Comparison of ENCODE assay signal across 16 mouse cellular contexts in the genomic region with DNA sequence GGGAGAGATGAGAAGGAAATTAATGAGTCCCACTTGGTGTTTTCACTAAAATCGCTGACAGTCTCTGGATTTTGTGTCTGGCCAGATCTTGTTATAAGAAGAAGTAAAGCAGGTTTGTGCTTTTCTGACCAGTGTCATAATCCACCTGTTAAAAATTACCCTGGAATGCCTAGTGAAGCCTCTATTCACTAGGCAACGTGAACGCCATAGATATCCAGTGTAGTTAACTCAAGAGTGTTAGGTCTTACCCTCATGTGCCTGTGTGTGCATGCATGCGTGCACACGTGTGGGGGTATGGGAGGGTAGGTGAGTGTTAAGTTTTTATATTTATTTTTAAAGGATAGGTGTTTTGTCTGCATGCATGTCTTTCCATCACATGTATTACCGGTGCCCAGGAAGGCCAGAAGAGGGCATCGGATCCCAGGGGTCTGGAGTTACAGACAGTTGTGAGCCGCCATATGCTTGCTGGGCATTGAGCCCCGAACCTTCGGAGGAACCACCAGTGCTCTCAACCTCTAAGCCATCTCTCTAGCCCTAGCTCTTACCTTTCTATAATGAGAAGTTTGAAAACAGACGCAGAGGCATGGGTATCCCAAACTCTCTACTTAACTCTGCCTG.
DNase-seq lines count a peak whose midpoint lies in the region; ATAC-seq and TF ChIP-seq lines count a peak whose summit lies in the region.
"Had no signal": no experiment of that assay in that cellular context is flagged by ENCODE, and none has a peak within 500 bp of the region (broad histone marks: within the 10 kb centered on the region; RNA-seq: fewer than 3 reads in every experiment).

No protein-coding gene starts in this region.

- no peaks in the 10 kb centered on the region for H3K36me3 ChIP-seq in heart, postnatal 0 days (replicated peaks; ENCODE audit: control insufficient read depth, insufficient read depth, low read length)
- no peaks in the 10 kb centered on the region for H3K36me3 ChIP-seq in heart, embryonic 12.5 days
- H3K36me3 ChIP-seq in kidney, embryonic 14.5 days (ENCODE audit: control insufficient read depth, insufficient read depth, low read length): no peaks in the 10 kb centered on the region
- H3K36me3 ChIP-seq: embryonic facial prominence, embryonic 12.5 days; heart, embryonic 13.5 days; hindbrain, embryonic 12.5 days; limb, embryonic 13.5 days had no signal

- intact Hi-C loops in left cerebral cortex, postnatal 10 days (cut with DNase I): no loop called here

- H3K27me3 ChIP-seq in heart, postnatal 0 days (ENCODE audit: control insufficient read depth, insufficient read depth, low read length): no peaks in the 10 kb centered on the region
- no peaks in the 10 kb centered on the region for H3K27me3 ChIP-seq in heart, embryonic 12.5 days (replicated peaks)
- H3K27me3 ChIP-seq in kidney, embryonic 14.5 days (ENCODE audit: control insufficient read depth, insufficient read depth, low read length): no peaks in the 10 kb centered on the region
- H3K27me3 ChIP-seq: embryonic facial prominence, embryonic 12.5 days; heart, embryonic 13.5 days; hindbrain, embryonic 12.5 days; limb, embryonic 13.5 days; megakaryocyte, embryonic 14.5 days had no signal

- no peaks in the 10 kb centered on the region for H3K4me1 ChIP-seq in heart, postnatal 0 days (ENCODE audit: control insufficient read depth, insufficient read depth)
- no peaks in the 10 kb centered on the region for H3K4me1 ChIP-seq in heart, embryonic 12.5 days (replicated peaks)
- 0 out of 2 replicates have a peak, but pooled peaks cover 5% of the 10 kb centered on the region for H3K4me1 ChIP-seq in kidney, embryonic 14.5 days (ENCODE audit: control insufficient read depth, insufficient read depth, low read length)
- H3K4me1 ChIP-seq: heart, embryonic 13.5 days; hindbrain, embryonic 12.5 days; megakaryocyte, embryonic 14.5 days had no signal

- ATAC-seq in heart, postnatal 0 days (ENCODE audit: insufficient read depth, low read depth): no peak
- ATAC-seq in heart, embryonic 12.5 days (ENCODE audit: insufficient number of reproducible peaks, low FRiP score): no peak
- ATAC-seq in kidney, embryonic 14.5 days (ENCODE audit: low FRiP score, low TSS enrichment): peak; percentile 34; the same call in 1 of the 2 replicates

- H3K9ac ChIP-seq in heart, postnatal 0 days (replicated peaks; ENCODE audit: low read depth, low read length): no peak overlapping the region
- no peak overlapping the region for H3K9ac ChIP-seq in heart, embryonic 12.5 days
- no peak overlapping the region for H3K9ac ChIP-seq in kidney, embryonic 14.5 days (ENCODE audit: low read depth, low read length)
- H3K9ac ChIP-seq: embryonic facial prominence, embryonic 12.5 days; heart, embryonic 13.5 days; hindbrain, embryonic 12.5 days; limb, embryonic 13.5 days had no signal

- TF ChIP-seq EP300 in heart, postnatal 0 days (IDR thresholded peaks at IDR 0.05; ENCODE audit: low read depth): no peak

- H3K4me3 ChIP-seq in heart, postnatal 0 days (ENCODE audit: low read depth, low read length): no peak overlapping the region
- H3K4me3 ChIP-seq in heart, embryonic 12.5 days: no peak overlapping the region
- no peak overlapping the region for H3K4me3 ChIP-seq in kidney, embryonic 14.5 days (ENCODE audit: low read length)
- H3K4me3 ChIP-seq: embryonic facial prominence, embryonic 12.5 days; heart, embryonic 13.5 days; hindbrain, embryonic 12.5 days; limb, embryonic 13.5 days; megakaryocyte, embryonic 14.5 days had no signal

- WGBS in heart, postnatal 0 days: 89% methylated on average over 11 of the region's 11 CpGs
- 88% methylated on average over 11 of the region's 11 CpGs for WGBS in heart, embryonic 12.5 days
- 81% methylated on average over 11 of the region's 11 CpGs for WGBS in kidney, embryonic 14.5 days

- H3K27ac ChIP-seq in heart, postnatal 0 days (ENCODE audit: low read depth): no peak overlapping the region
- no peak overlapping the region for H3K27ac ChIP-seq in heart, embryonic 12.5 days (ENCODE audit: poor library complexity, severe bottlenecking)
- 0 out of 2 replicates have a peak overlapping the region, but pooled peaks have one; percentile 24 for H3K27ac ChIP-seq in kidney, embryonic 14.5 days (ENCODE audit: low read depth, low read length)
- H3K27ac ChIP-seq: embryonic facial prominence, embryonic 12.5 days; heart, embryonic 13.5 days; hindbrain, embryonic 12.5 days; limb, embryonic 13.5 days had no signal

- H3K4me2 ChIP-seq in heart, postnatal 0 days (ENCODE audit: low read depth, low read length): no peak overlapping the region
- no peak overlapping the region for H3K4me2 ChIP-seq in heart, embryonic 12.5 days
- H3K4me2 ChIP-seq in kidney, embryonic 14.5 days (replicated peaks; ENCODE audit: low read depth, low read length): no peak overlapping the region
- H3K4me2 ChIP-seq: embryonic facial prominence, embryonic 12.5 days; heart, embryonic 13.5 days; hindbrain, embryonic 12.5 days; limb, embryonic 13.5 days had no signal

- 0 out of 2 replicates have a peak, but pooled peaks have one; percentile 1 for TF ChIP-seq CTCF in heart, postnatal 0 days (IDR thresholded peaks at IDR 0.05; ENCODE audit: low read depth)

- no peak for DNase-seq in heart, postnatal 0 days (ENCODE audit: low spot score)
- peak; percentile 7 for DNase-seq in retina, embryonic 14.5 days (ENCODE audit: low spot score)
- no peak for DNase-seq in retina, postnatal 1 day
- no peak for DNase-seq in Muller cell, postnatal 12 days (ENCODE audit: inconsistent ontology term)
- no peak for DNase-seq in lung, postnatal 25 days (ENCODE audit: low spot score)
- no peak for DNase-seq in left cerebral cortex, postnatal 10 days (ENCODE audit: extremely low spot score in 1 of 2, low spot score in 2 of 2)
- DNase-seq: cerebellum, adult 9-11 months; lung, adult 2 months; thymus, postnatal 25 days had no signal

- no peaks in the 10 kb centered on the region for H3K9me3 ChIP-seq in heart, postnatal 0 days (replicated peaks; ENCODE audit: control insufficient read depth, low read length)
- no peaks in the 10 kb centered on the region for H3K9me3 ChIP-seq in heart, embryonic 12.5 days (replicated peaks)
- H3K9me3 ChIP-seq in kidney, embryonic 14.5 days (ENCODE audit: control insufficient read depth, low read length): no peaks in the 10 kb centered on the region
- H3K9me3 ChIP-seq: embryonic facial prominence, embryonic 12.5 days; heart, embryonic 13.5 days; hindbrain, embryonic 12.5 days; limb, embryonic 13.5 days had no signal
